Mouse (Mus musculus) stomach, embryonic 16.5 days (tissue): ENCODE results near the gene Gm7030. TPM values are rescaled to one million over a fixed set of nuclear protein-coding genes. Genes with fewer than 3 reads are reported as not detected.

Experiments
- polyA plus RNA-seq: library from polyadenylated mRNA; unstranded; fragments of >200 nt; fragmentation: Nextera tagmentation; extraction: Ambion mirVana; gene quantifications from 2 replicates; pipeline ENCODE4 v1.2.1, GENCODE M21; 2015

The Gm7030 gene
- polyA plus RNA-seq, 1 experiment from 2014 or later = 0.34 TPM

Other genes with a start within 250 kb of the Gm7030 start
- 33.8 and 44.1 TPM in 2 replicates for gene Dhx16, start 249.6 kb downstream of the Gm7030 start, polyA plus RNA-seq
- gene 2310061I04Rik, start 232.0 kb downstream of the Gm7030 start, polyA plus RNA-seq = 19.1 and 22.9 TPM in 2 replicates
- gene Atat1, start 219.3 kb downstream of the Gm7030 start, polyA plus RNA-seq = 50.8 and 51.9 TPM in 2 replicates
- 83.2 and 87.3 TPM in 2 replicates for gene Mrps18b, start 213.0 kb downstream of the Gm7030 start, polyA plus RNA-seq
- 33.1 and 34.3 TPM in 2 replicates for gene Ppp1r10, start 213.0 kb downstream of the Gm7030 start, polyA plus RNA-seq
- 87.7 and 88.9 TPM in 2 replicates for gene Abcf1, start 159.7 kb downstream of the Gm7030 start, polyA plus RNA-seq
- 42.7 and 45.0 TPM in 2 replicates for gene Gnl1, start 149.6 kb downstream of the Gm7030 start, polyA plus RNA-seq
- 23.4 and 25.6 TPM in 2 replicates for gene Prr3, start 149.2 kb downstream of the Gm7030 start, polyA plus RNA-seq
- 2.7 TPM in 2 replicates for gene H2-T24, start 108.9 kb downstream of the Gm7030 start, polyA plus RNA-seq
- gene H2-T23, start 96.6 kb downstream of the Gm7030 start, polyA plus RNA-seq = 16.9 and 17.5 TPM in 2 replicates
- gene H2-T22, start 86.7 kb downstream of the Gm7030 start, polyA plus RNA-seq = 19.9 and 23.5 TPM in 2 replicates
- gene Gm6034, start 86.5 kb downstream of the Gm7030 start, polyA plus RNA-seq = 0.15 TPM in 1 of 2 replicates, not detected in the other
- gene Gm11127, start 71.1 kb downstream of the Gm7030 start, polyA plus RNA-seq = 0.85 and 0.89 TPM in 2 replicates
- gene Gm19684, start 7.7 kb downstream of the Gm7030 start, polyA plus RNA-seq = not detected in 2 replicates
- gene Gm8909, start 39.1 kb upstream of the Gm7030 start, polyA plus RNA-seq = 0.42 and 0.45 TPM in 2 replicates
- gene H2-T3, start 60.9 kb upstream of the Gm7030 start, polyA plus RNA-seq = 3.4 and 4.0 TPM in 2 replicates
- 112 and 116 TPM in 2 replicates for gene Rpp21, start 128.6 kb upstream of the Gm7030 start, polyA plus RNA-seq
- 12.8 and 16.2 TPM in 2 replicates for gene Trim39, start 142.8 kb upstream of the Gm7030 start, polyA plus RNA-seq
- gene H2-M10.2, start 157.1 kb upstream of the Gm7030 start, polyA plus RNA-seq = not detected in 2 replicates
- not detected in 2 replicates for gene H2-M10.1, start 196.7 kb upstream of the Gm7030 start, polyA plus RNA-seq
- not detected in 2 replicates for gene H2-M10.3, start 239.0 kb upstream of the Gm7030 start, polyA plus RNA-seq